Mouse (Mus musculus): ENCODE results near the gene Ogdh. TPM values are rescaled to one million over a fixed set of nuclear protein-coding genes. Genes with fewer than 3 reads are reported as not detected.

Gene Ogdh
- polyA plus RNA-seq, 1 experiment: 420 TPM

DNA sequence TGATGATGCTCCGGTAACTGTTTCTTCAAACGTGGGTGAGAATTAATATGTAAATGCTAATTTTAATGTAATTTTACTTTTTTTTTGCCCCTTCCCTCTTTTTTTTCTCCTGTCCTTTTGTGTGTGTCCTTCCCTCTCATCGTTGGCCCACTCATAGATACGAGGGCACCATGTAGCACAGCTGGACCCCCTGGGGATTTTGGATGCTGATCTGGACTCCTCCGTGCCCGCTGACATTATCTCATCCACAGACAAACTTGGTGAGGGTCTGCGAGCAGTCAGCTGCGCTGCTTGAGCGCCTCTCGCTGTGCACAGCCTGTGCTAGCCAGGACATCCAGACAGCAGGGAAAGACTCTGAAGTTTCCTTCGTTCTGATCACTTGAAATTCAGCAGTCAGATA, 25.4 kb downstream of the Ogdh start:
- no peak for DNase-seq
- Histone ChIP-seq H3K4me3 (ENCODE audit: insufficient read depth, low read depth, low read length) (no peak overlapping the region), H3K27me3 (replicated peaks; ENCODE audit: control insufficient read depth, insufficient read depth, low read length) (no peaks in the 10 kb centered on the region), H3K27ac (ENCODE audit: insufficient read depth, low read depth, low read length) (no peak overlapping the region), H3K4me1 (ENCODE audit: control insufficient read depth, insufficient read depth, low read length) (no peaks in the 10 kb centered on the region), H3K36me3 (ENCODE audit: control insufficient read depth, insufficient read depth, low read length) (peaks cover 9% of the 10 kb centered on the region)
- WGBS: 88% methylated on average over 11 of the region's 11 CpGs
- no peak for TF ChIP-seq CTCF (conservative IDR thresholded peaks at IDR 0.05; ENCODE audit: insufficient read depth, insufficient read length, low read depth, low read length)
- no peak for TF ChIP-seq POLR2A (IDR thresholded peaks at IDR 0.05; ENCODE audit: low read depth, low read length)

DNA sequence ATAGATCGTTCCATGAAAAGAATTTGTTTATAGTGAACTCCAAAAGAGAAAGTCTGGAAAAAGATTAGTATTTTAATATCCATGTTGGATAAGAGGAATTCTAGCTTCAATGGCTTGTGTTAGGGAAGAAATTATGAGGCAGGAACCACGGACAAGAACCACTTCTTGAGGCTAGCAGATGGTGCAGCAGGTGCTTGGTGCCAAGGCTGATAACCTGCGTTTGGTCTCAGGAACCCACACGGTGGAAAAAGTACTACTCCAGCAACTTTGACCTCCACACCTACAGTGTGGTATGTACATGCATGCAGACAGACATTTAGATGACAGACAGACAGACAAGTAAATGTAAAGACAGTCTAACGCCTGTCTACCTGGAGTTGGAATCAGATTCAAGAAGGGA, 27.1 kb downstream of the Ogdh start:
- no peak overlapping the region for H3K4me3 ChIP-seq (ENCODE audit: insufficient read depth, low read depth, low read length)
- H3K27ac ChIP-seq (ENCODE audit: insufficient read depth, low read depth, low read length): no peak overlapping the region
- no peaks in the 10 kb centered on the region for H3K4me1 ChIP-seq (ENCODE audit: control insufficient read depth, insufficient read depth, low read length)
- TF ChIP-seq POLR2A (IDR thresholded peaks at IDR 0.05; ENCODE audit: low read depth, low read length): no peak
- TF ChIP-seq CTCF (conservative IDR thresholded peaks at IDR 0.05; ENCODE audit: insufficient read depth, insufficient read length, low read depth, low read length): no peak
- 87% methylated on average over 5 of the region's 5 CpGs for WGBS
- no peak for DNase-seq
- H3K27me3 ChIP-seq (replicated peaks; ENCODE audit: control insufficient read depth, insufficient read depth, low read length): no peaks in the 10 kb centered on the region
- H3K36me3 ChIP-seq (ENCODE audit: control insufficient read depth, insufficient read depth, low read length): peaks cover 11% of the 10 kb centered on the region

DNA sequence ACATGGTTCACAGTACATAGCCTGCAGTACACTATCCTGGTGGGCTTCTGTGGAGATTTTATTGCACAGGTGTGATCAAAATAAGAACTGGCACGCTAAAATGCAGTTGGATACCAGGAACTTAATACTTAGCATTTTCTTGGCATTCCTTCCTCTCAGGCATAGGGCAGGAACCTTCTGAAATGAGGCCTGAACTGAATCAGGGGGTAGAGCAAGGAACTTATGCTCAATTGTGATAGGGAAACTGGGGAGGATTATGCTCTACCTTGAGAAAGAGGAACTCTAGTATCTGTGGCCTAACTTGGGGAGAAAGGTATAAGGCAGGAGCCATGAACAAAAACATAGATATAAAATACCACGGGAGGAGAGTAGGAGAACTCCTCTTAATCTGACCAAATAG, 27.9 kb downstream of the Ogdh start:
- no peak overlapping the region for H3K27ac ChIP-seq (ENCODE audit: insufficient read depth, low read depth, low read length)
- 74% methylated on average over 2 of the region's 2 CpGs for WGBS
- H3K27me3 ChIP-seq (replicated peaks; ENCODE audit: control insufficient read depth, insufficient read depth, low read length): no peaks in the 10 kb centered on the region
- peaks cover 10% of the 10 kb centered on the region for H3K36me3 ChIP-seq (ENCODE audit: control insufficient read depth, insufficient read depth, low read length)
- DNase-seq: no peak
- no peak for TF ChIP-seq POLR2A (IDR thresholded peaks at IDR 0.05; ENCODE audit: low read depth, low read length)
- TF ChIP-seq CTCF (conservative IDR thresholded peaks at IDR 0.05; ENCODE audit: insufficient read depth, insufficient read length, low read depth, low read length): no peak
- H3K4me3 ChIP-seq (ENCODE audit: insufficient read depth, low read depth, low read length): no peak overlapping the region
- H3K4me1 ChIP-seq (ENCODE audit: control insufficient read depth, insufficient read depth, low read length): no peaks in the 10 kb centered on the region

DNA sequence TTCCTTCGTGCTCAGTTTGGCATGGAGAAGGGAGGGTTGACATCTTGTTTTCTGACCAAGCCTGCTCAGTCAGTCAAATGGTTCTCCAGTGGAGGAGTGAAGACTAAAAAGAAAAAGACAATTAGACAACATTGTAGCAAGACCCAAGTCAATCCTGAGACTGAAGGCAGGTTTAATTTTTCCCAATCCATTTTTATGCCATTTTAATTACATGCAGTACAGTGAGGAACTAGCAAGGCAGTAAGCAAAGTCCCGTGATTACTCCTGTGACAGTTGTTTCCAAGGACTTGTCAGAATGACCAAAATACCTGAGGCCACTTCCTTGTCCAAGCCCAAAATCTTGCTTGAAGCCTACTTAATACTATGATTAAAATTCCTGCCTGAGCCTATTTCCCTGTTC, 30.7 kb downstream of the Ogdh start:
- TF ChIP-seq POLR2A (IDR thresholded peaks at IDR 0.05; ENCODE audit: low read depth, low read length) (no peak), CTCF (conservative IDR thresholded peaks at IDR 0.05; ENCODE audit: insufficient read depth, insufficient read length, low read depth, low read length) (no peak)
- H3K27ac ChIP-seq (ENCODE audit: insufficient read depth, low read depth, low read length): no peak overlapping the region
- no peak overlapping the region for H3K4me3 ChIP-seq (ENCODE audit: insufficient read depth, low read depth, low read length)
- no peak for DNase-seq
- H3K4me1 ChIP-seq (ENCODE audit: control insufficient read depth, insufficient read depth, low read length): no peaks in the 10 kb centered on the region
- H3K36me3 ChIP-seq (ENCODE audit: control insufficient read depth, insufficient read depth, low read length): peaks cover 6% of the 10 kb centered on the region
- no peaks in the 10 kb centered on the region for H3K27me3 ChIP-seq (replicated peaks; ENCODE audit: control insufficient read depth, insufficient read depth, low read length)
- WGBS: 79% methylated on average over 2 of the region's 2 CpGs

DNA sequence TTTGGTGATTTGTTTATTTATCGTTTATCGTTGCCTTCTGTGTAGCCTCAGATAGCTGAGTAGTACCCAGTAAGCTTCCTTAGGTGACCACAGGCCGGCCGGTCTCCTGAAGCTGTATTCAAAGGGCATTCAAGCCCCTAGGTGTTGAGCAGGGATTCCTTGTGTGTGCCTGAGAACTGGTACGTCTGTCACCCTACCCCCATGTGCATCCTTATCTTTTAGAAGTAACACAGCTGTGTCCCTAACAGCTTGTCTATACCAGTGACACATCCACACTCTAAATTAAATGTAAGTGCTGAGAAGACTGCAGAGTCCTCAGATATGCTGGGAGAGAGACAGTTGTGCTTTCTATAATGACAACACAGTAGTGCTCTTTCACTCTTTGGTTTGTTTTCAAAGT, 31.9 kb downstream of the Ogdh start:
- no peak overlapping the region for H3K27ac ChIP-seq (ENCODE audit: insufficient read depth, low read depth, low read length)
- peaks cover 4% of the 10 kb centered on the region for H3K36me3 ChIP-seq (ENCODE audit: control insufficient read depth, insufficient read depth, low read length)
- no peak overlapping the region for H3K4me3 ChIP-seq (ENCODE audit: insufficient read depth, low read depth, low read length)
- H3K27me3 ChIP-seq (replicated peaks; ENCODE audit: control insufficient read depth, insufficient read depth, low read length): no peaks in the 10 kb centered on the region
- DNase-seq: no peak
- 87% methylated on average over 5 of the region's 5 CpGs for WGBS
- TF ChIP-seq CTCF (conservative IDR thresholded peaks at IDR 0.05; ENCODE audit: insufficient read depth, insufficient read length, low read depth, low read length): no peak
- no peak for TF ChIP-seq POLR2A (IDR thresholded peaks at IDR 0.05; ENCODE audit: low read depth, low read length)
- no peaks in the 10 kb centered on the region for H3K4me1 ChIP-seq (ENCODE audit: control insufficient read depth, insufficient read depth, low read length)

DNA sequence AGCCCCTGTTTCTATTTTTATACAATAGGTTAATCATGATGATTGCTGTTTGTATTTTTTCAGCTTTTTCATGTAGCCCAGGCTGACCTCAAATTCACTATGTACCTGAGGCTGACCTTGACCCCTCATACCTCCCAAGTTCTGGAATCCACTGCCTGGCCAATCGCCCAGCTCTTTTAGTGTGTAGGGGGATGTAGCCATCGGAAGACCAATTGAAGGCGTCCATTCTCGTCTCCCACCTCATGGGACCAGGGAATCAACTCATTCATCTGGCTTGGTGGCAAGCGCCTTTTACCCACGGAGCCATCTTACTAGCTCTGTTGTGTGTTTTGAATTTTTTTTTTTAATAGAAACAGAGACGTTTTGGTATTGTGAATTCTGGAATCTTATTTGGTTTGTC, 39.8 kb downstream of the Ogdh start:
- DNase-seq: no peak

DNA sequence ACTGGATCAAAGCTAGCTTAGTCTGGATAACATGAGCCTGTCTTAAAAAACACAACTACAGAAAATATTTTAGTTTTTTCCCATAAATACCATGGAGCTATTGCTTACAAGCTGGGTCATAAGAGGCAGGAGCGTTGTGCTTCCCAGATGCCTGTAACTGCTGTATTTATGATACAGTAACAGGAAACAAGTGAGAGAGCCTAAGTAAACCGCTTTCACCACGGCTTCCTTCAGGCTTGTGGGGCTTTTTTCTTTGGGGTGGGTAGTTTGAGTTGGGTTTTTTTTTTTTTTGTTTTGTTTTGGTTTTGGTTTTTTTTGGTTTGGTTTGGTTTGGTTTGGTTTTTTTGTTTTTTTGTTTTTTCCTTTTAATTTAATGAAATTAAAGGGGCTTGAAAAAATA, 41.2 kb downstream of the Ogdh start:
- peaks cover 2% of the 10 kb centered on the region for H3K36me3 ChIP-seq (ENCODE audit: control insufficient read depth, insufficient read depth, low read length)
- no peak for TF ChIP-seq POLR2A (IDR thresholded peaks at IDR 0.05; ENCODE audit: low read depth, low read length)
- no peak for TF ChIP-seq CTCF (conservative IDR thresholded peaks at IDR 0.05; ENCODE audit: insufficient read depth, insufficient read length, low read depth, low read length)
- H3K4me3 ChIP-seq (ENCODE audit: insufficient read depth, low read depth, low read length): no peak overlapping the region
- peaks cover 6% of the 10 kb centered on the region; the same call in 1 of the 2 replicates for H3K4me1 ChIP-seq (ENCODE audit: control insufficient read depth, insufficient read depth, low read length)
- no peaks in the 10 kb centered on the region for H3K27me3 ChIP-seq (replicated peaks; ENCODE audit: control insufficient read depth, insufficient read depth, low read length)
- DNase-seq: no peak
- H3K27ac ChIP-seq (ENCODE audit: insufficient read depth, low read depth, low read length): no peak overlapping the region
- 69% methylated on average over 3 of the region's 3 CpGs for WGBS

More for the DNA sequence above, 39.8 kb downstream of the Ogdh start:
- 86% methylated on average over 7 of the region's 7 CpGs for WGBS
- no peak overlapping the region for H3K4me3 ChIP-seq (ENCODE audit: insufficient read depth, low read depth, low read length)
- no peaks in the 10 kb centered on the region for H3K27me3 ChIP-seq (replicated peaks; ENCODE audit: control insufficient read depth, insufficient read depth, low read length)
- H3K27ac ChIP-seq (ENCODE audit: insufficient read depth, low read depth, low read length): no peak overlapping the region
- TF ChIP-seq CTCF (conservative IDR thresholded peaks at IDR 0.05; ENCODE audit: insufficient read depth, insufficient read length, low read depth, low read length) (no peak), POLR2A (IDR thresholded peaks at IDR 0.05; ENCODE audit: low read depth, low read length) (no peak)
- peaks cover 2% of the 10 kb centered on the region for H3K36me3 ChIP-seq (ENCODE audit: control insufficient read depth, insufficient read depth, low read length)
- H3K4me1 ChIP-seq (ENCODE audit: control insufficient read depth, insufficient read depth, low read length): peaks cover 3% of the 10 kb centered on the region; the same call in 1 of the 2 replicates
